Mouse (Mus musculus) adrenal gland, postnatal 14 days (tissue): ENCODE measurements around the gene Cand1. TPM values are rescaled to one million over a fixed set of nuclear protein-coding genes. Genes with fewer than 3 reads are reported as not detected.
A peak's percentile ranks its signal among the peaks of the same experiment; 100 is the strongest.

Experiments
- DNase-seq: peaks from one replicate; pipeline ENCODE4 v3.0.0; 2021; ENCODE audit warnings: mixed read lengths
- total RNA-seq: library from RNA; stranded (reverse); gene quantifications from 2 replicates; pipeline ENCODE4 v1.2.3, GENCODE M21; 2021

Gene Cand1
- total RNA-seq, 1 experiment from 2014 or later, result 88.4 TPM

- DNase-seq, result no peak
Measured at GRCm38 (mm10) chr10:119211251-119211650, 28.6 kb downstream of the Cand1 start.

- no peak for DNase-seq
Measured at GRCm38 (mm10) chr10:119206309-119206932, 33.4 kb downstream of the Cand1 start.

GRCm38 (mm10) chr10:119205229-119205628, 34.6 kb downstream of the Cand1 start:
- DNase-seq, result no peak

GRCm38 (mm10) chr10:119204334-119204946, 35.4 kb downstream of the Cand1 start:
- DNase-seq, result peak; percentile 28

- DNase-seq, result no peak
Measured at GRCm38 (mm10) chr10:119199864-119200263, 40.0 kb downstream of the Cand1 start.

GRCm38 (mm10) chr10:119198186-119198880, 41.5 kb downstream of the Cand1 start:
- no peak for DNase-seq

- no peak for DNase-seq
Measured at GRCm38 (mm10) chr10:119197621-119198150, 42.2 kb downstream of the Cand1 start.

- DNase-seq, result no peak
Measured at GRCm38 (mm10) chr10:119192598-119193372, 47.1 kb downstream of the Cand1 start.

GRCm38 (mm10) chr10:119187720-119188119, 52.1 kb downstream of the Cand1 start:
- DNase-seq, result no peak

GRCm38 (mm10) chr10:119169656-119170055, 70.2 kb downstream of the Cand1 start:
- no peak for DNase-seq

GRCm38 (mm10) chr10:119169237-119169636, 70.6 kb downstream of the Cand1 start:
- no peak for DNase-seq

- DNase-seq, result no peak
Measured at GRCm38 (mm10) chr10:119168791-119169190, 71.1 kb downstream of the Cand1 start.

GRCm38 (mm10) chr10:119167858-119168257, 72.0 kb downstream of the Cand1 start:
- DNase-seq, result no peak

GRCm38 (mm10) chr10:119165051-119165450, 74.8 kb downstream of the Cand1 start:
- no peak for DNase-seq

GRCm38 (mm10) chr10:119161820-119162382, 78.0 kb downstream of the Cand1 start:
- DNase-seq, result no peak

GRCm38 (mm10) chr10:119160161-119160560, 79.7 kb downstream of the Cand1 start:
- peak; percentile 60 for DNase-seq

- no peak for DNase-seq
Measured at GRCm38 (mm10) chr10:119149261-119149660, 90.6 kb downstream of the Cand1 start.

Other genes starting within 250 kb of the Cand1 start
- 1.3 and 1.5 TPM in 2 replicates for gene Grip1, start 213.8 kb upstream of the Cand1 start, total RNA-seq